25 mouse cellular contexts compared by ENCODE assay signal in genomic region chr17:33471206-33471605, GRCm38 (mm10). TPM values are rescaled to one million over a fixed set of nuclear protein-coding genes. Genes with fewer than 3 reads are reported as not detected.
"Had no signal": no experiment of that assay in that cellular context is flagged by ENCODE, and none has a peak within 500 bp of the region (broad histone marks: within the 10 kb centered on the region; RNA-seq: fewer than 3 reads in every experiment).

No protein-coding gene starts in this region.

- H3K36me3 ChIP-seq: intestine, embryonic 15.5 days; limb, embryonic 10.5 days; limb, embryonic 13.5 days; liver, embryonic 12.5 days; liver, embryonic 15.5 days; midbrain, embryonic 10.5 days; midbrain, embryonic 13.5 days; neural tube, embryonic 13.5 days had no signal

- DNase-seq: kidney, adult 11 months; kidney, adult 8-10 months; kidney, postnatal 14 days; kidney, postnatal 4 days; liver; thymus, adult 18-20 months; thymus, postnatal 36 days had no signal

- H3K27me3 ChIP-seq: intestine, embryonic 15.5 days; liver, embryonic 15.5 days; midbrain, embryonic 13.5 days; neural tube, embryonic 13.5 days had no signal

- H3K4me3 ChIP-seq: intestine, embryonic 15.5 days; limb, embryonic 10.5 days; limb, embryonic 13.5 days; liver, embryonic 12.5 days; liver, embryonic 15.5 days; midbrain, embryonic 10.5 days; midbrain, embryonic 13.5 days; myocyte; neural tube, embryonic 13.5 days had no signal

- H3K4me1 ChIP-seq: intestine, embryonic 15.5 days; limb, embryonic 10.5 days; limb, embryonic 13.5 days; liver, embryonic 12.5 days; liver, embryonic 15.5 days; midbrain, embryonic 10.5 days; midbrain, embryonic 13.5 days; neural tube, embryonic 13.5 days had no signal

- H3K4me2 ChIP-seq: intestine, embryonic 15.5 days; limb, embryonic 13.5 days; liver, embryonic 12.5 days; liver, embryonic 15.5 days; midbrain, embryonic 13.5 days; neural tube, embryonic 13.5 days had no signal

- H3K9ac ChIP-seq: intestine, embryonic 15.5 days; limb, embryonic 13.5 days; liver, embryonic 12.5 days; liver, embryonic 15.5 days; midbrain, embryonic 13.5 days; neural tube, embryonic 13.5 days had no signal

- H3K9me3 ChIP-seq: intestine, embryonic 15.5 days; limb, embryonic 10.5 days; limb, embryonic 13.5 days; liver, embryonic 12.5 days; liver, embryonic 15.5 days; midbrain, embryonic 10.5 days; midbrain, embryonic 13.5 days; neural tube, embryonic 13.5 days had no signal

- H3K27ac ChIP-seq: intestine, embryonic 15.5 days; limb, embryonic 10.5 days; limb, embryonic 13.5 days; liver, embryonic 12.5 days; liver, embryonic 15.5 days; midbrain, embryonic 10.5 days; midbrain, embryonic 13.5 days; neural tube, embryonic 13.5 days had no signal

RNA-seq across cellular contexts. Expression of gene Actl9, which starts 38.5 kb away (rescaled TPM):
- total RNA-seq: layer of hippocampus, adult 18-20 months; left cerebral cortex, adult 8-10 months; left cerebral cortex, postnatal 25 days; neutrophil, adult 5-6 weeks had no signal
- polyA plus RNA-seq: intestine, embryonic 15.5 days; kidney, embryonic 16.5 days; limb, embryonic 10.5 days; limb, embryonic 13.5 days; liver, embryonic 12.5 days; liver, embryonic 15.5 days; lung, embryonic 16.5 days; midbrain, embryonic 10.5 days; midbrain, embryonic 13.5 days; midbrain, embryonic 16.5 days; myocyte; neural tube, embryonic 13.5 days; small intestine, adult 2 months; stomach, embryonic 16.5 days had no signal
